Mouse (Mus musculus): ENCODE measurements at regions not wholly inside any gene's neighbourhood (a gene's known extent, or its start where the extent isn't known, plus 50 kb on each side); places are given as distances from the start of the nearest gene placed in this dataset.

- no peak for DNase-seq (ENCODE audit: low spot score)
Observed at GRCm38 (mm10) chr15:11712481-11713274, 194.4 kb downstream of the Npr3 start.

GRCm38 (mm10) chr15:11701246-11701645, 205.8 kb downstream of the Npr3 start:
- no peak for DNase-seq (ENCODE audit: low spot score)

GRCm38 (mm10) chr15:11699929-11700328, 207.2 kb downstream of the Npr3 start:
- no peak for DNase-seq (ENCODE audit: low spot score)

GRCm38 (mm10) chr15:11697060-11697459, 210.0 kb downstream of the Npr3 start:
- no peak for DNase-seq (ENCODE audit: low spot score)

GRCm38 (mm10) chr15:11693772-11694270, 213.3 kb downstream of the Npr3 start:
- no peak for DNase-seq (ENCODE audit: low spot score)

- DNase-seq (ENCODE audit: low spot score) = no peak
Observed at GRCm38 (mm10) chr15:11664839-11665379, 242.2 kb downstream of the Npr3 start.

GRCm38 (mm10) chr15:11655168-11655567, 251.9 kb downstream of the Npr3 start:
- no peak for DNase-seq (ENCODE audit: low spot score)

- no peak for DNase-seq (ENCODE audit: low spot score)
Observed at GRCm38 (mm10) chr15:11646241-11646640, 246.8 kb upstream of the Tars start.

GRCm38 (mm10) chr15:11644779-11645178, 245.3 kb upstream of the Tars start:
- DNase-seq (ENCODE audit: low spot score) = no peak

GRCm38 (mm10) chr15:11630654-11631053, 231.2 kb upstream of the Tars start:
- no peak for DNase-seq (ENCODE audit: low spot score)

GRCm38 (mm10) chr15:11626433-11626832, 227.0 kb upstream of the Tars start:
- no peak for DNase-seq (ENCODE audit: low spot score)

- no peak for DNase-seq (ENCODE audit: low spot score)
Observed at GRCm38 (mm10) chr15:11612416-11612815, 213.0 kb upstream of the Tars start.

GRCm38 (mm10) chr15:11610043-11610670, 210.7 kb upstream of the Tars start:
- no peak for DNase-seq (ENCODE audit: low spot score)

GRCm38 (mm10) chr15:11607489-11607888, 208.0 kb upstream of the Tars start:
- no peak for DNase-seq (ENCODE audit: low spot score)

- no peak for DNase-seq (ENCODE audit: low spot score)
Observed at GRCm38 (mm10) chr15:11605677-11606076, 206.2 kb upstream of the Tars start.

- DNase-seq (ENCODE audit: low spot score) = no peak
Observed at GRCm38 (mm10) chr15:11597021-11597420, 197.6 kb upstream of the Tars start.

GRCm38 (mm10) chr15:11590542-11591116, 191.2 kb upstream of the Tars start:
- DNase-seq (ENCODE audit: low spot score) = no peak

GRCm38 (mm10) chr15:11589795-11590194, 190.3 kb upstream of the Tars start:
- no peak for DNase-seq (ENCODE audit: low spot score)

- DNase-seq (ENCODE audit: low spot score) = no peak
Observed at GRCm38 (mm10) chr15:11586384-11586783, 186.9 kb upstream of the Tars start.

- no peak for DNase-seq (ENCODE audit: low spot score)
Observed at GRCm38 (mm10) chr15:11584155-11584554, 184.7 kb upstream of the Tars start.

GRCm38 (mm10) chr15:11578331-11578730, 178.9 kb upstream of the Tars start:
- no peak for DNase-seq (ENCODE audit: low spot score)

GRCm38 (mm10) chr15:11574359-11574758, 174.9 kb upstream of the Tars start:
- DNase-seq (ENCODE audit: low spot score) = no peak

- DNase-seq (ENCODE audit: low spot score) = no peak
Observed at GRCm38 (mm10) chr15:11573496-11573895, 174.0 kb upstream of the Tars start.
